Mouse (Mus musculus): ENCODE data around the gene Ccdc155.

Ccdc155 gene

DNA sequence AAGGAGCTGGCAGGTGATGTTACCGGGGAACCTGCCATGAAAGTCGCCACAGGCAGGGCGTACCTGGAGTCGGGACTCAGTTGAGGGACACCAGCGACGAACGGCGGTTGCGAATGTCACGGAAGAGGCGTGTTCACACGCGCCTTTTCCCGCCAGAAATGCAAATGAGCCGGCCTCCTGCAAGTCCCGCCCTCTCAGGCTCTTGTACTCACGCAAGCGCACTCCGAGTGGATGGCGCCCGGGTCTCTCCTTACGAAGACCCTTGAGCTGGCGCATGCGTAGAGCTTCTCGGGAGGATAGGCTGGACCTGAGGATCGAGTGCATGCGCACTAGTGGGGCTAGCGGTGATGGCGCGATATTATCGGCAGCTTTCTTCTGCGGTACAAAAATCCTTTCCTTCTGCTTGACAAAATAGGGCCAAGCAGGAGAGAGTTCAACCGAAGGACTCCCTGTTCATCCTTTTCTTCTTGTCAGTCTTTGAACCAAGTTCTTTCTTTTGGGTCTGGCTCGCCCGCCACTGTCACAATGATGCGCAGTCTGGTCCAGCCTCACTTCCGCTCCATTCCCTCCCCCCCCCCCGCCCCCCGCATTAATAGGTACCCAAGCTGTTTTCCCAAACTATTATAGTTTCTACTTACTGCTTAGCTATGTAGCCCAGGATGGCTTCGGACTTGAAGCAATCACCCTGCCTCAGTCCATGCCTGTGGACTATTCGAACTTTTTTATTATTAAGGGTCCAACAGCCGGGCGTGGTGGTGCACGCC, at the start of gene Ccdc155:
Ccdc155 (minus strand) TSS at position 513 of the 764 bp plus-strand sequence.
- DNase-seq (ENCODE audit: low spot score in 2 of 2) = peak; percentile 86 to 90

DNA sequence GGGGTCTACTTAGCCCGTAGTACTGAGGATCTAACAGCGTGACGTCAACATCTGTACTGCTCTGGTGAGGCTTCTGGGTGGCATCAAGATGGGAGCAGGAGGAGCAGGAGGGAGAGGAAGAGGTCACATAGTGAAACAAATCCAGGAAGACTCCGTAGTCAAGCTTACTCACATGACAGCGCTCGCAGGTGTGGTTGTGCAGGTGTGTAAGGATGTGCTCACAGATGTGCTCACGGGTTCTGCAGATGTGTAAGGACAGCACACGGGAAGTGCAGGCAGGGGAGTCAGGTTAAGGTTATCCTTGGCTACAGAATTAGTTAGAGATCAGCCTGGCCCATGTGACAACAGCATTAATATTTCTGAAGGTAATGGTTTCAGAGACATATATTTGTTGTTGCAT, 49.1 kb upstream of the Ccdc155 start:
- no peak for DNase-seq (ENCODE audit: low spot score in 2 of 2)

DNA sequence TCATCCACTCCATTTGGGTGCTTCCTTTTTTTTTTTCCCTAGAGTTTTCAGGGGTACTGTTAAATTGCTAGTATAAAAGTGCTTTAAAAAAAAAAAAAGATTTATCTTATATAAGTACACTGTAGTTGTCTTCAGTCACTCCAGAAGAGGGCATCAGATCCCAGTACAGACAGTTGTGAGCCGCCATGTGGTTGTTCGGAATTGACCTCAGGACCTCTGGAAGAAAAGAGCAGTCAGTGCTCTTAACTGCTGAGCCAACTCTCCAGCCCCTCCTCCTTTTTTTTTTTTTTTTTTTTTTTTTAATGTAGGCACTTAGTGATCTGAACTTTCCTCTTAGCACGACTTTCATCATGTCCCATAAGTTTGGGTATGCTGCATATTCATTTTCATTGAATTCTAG, 43.0 kb upstream of the Ccdc155 start:
- no peak for DNase-seq (ENCODE audit: low spot score in 2 of 2)

DNA sequence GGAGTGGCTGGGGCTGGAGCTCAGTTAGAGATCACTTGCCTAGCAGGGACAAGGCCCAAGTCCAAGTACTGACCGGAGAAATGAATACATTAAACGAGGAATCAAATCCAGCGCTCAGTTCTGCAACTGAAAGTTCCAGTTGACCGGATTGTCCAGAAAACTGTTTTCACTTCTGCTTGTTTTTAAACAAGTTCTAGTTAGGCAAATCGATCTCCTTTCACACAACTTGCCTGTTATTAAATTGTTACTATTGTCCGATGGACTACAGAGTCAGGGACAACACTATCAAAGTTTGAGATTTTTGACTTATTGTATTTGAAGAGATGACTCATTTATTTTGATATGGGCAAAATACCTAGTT, 36.7 kb upstream of the Ccdc155 start:
- no peak for DNase-seq (ENCODE audit: low spot score in 2 of 2)

DNA sequence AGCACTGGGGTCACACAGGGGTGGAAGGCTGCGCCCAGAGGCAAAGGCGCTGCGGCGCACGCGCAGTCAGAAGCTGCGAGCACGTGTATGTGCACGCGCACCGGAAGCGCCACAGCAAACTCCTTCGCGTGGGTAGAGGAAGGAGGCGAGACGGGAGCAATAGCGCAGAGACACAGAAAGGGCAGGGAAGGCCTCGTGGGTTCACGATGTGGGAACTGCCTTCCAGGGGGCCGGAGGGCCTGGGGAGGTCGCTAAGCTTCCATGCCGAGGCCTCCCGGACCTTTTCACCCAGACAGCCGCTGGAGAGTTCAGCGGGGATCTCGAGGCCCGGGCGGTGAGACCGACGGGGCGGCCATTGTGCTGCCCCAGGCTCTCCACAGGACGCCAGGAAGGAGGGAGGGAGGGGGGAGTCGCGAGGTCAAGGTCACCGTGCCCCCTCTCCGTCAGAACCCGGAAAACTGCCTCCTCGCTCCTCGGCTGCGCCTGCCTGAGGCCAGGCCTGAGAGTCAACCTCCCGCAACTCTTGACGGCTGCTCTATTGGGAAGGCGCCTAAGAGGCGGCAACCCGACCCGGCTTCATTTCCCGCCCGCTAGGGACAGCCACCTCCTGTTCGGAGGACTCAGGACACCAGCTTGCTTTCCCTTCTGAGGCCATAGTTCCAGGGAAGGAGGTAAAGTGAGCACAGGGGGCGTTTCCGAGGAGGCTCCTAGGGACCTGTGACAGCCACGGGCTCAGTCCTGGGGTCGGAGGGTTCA, 36.1 kb upstream of the Ccdc155 start, which contains the start of gene Slc6a16:
Slc6a16 (plus strand) TSS at position 453 of the 756 bp plus-strand sequence.
- DNase-seq (ENCODE audit: low spot score in 2 of 2) = no peak

DNA sequence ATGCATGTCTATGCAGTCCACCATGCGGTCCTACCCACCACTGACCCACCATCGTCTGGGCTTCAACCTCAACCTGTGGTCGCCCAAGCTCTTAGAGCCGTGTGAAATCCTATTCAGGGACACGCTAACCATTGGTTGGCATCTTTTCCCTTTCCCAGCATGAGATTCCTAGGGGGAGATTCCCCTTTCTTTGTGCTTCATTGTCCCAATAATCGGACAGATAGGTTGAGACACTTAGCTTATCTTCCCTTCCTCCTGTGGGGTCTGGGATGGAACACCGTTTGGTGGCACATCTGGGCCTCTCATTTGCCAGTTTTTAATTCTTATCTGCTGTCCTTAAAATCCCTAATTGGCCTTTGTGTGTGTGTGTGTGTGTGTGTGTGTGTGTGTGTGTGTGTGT, 35.4 kb upstream of the Ccdc155 start:
- no peak for DNase-seq (ENCODE audit: low spot score in 2 of 2)

DNA sequence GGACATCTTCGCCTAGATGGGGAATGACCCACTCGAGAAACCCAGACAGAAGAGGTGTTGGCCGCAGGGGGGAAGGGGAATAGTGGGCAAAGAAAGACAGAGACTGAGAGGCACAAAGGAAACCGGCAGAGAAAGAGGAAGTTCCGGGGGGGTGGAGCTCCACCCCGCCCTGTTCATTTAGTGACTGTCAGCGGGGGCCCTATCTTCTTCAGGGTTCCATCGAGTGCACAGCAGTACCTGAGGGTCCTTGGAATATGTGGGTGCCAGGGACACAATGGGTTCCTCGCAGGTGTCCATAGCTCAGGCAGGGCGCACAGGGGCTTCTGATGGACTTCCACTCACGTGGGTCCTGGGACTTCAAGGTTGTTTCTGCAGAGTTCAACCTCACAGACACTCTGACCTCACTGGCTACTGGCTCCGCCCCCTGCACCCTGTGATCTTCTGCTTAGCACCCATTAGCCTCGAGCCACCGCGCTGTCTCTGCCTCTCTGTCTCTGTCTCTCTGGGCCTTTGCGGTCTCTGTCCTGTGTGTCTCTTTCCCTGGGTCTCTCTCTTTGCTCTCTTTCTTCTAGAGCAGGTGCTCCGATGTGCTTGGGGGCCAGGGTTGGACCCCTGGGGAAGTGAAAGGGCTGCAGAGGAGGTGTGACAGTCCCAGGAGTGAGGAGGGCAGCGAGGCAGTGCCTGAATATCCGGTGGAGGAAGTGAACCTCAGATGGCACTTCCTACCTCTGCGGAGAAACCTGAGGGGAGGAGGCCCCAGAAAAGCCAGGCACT, 34.2 kb upstream of the Ccdc155 start, which contains the start of gene Cd37:
Cd37 (minus strand) TSS at position 393 of the 774 bp plus-strand sequence.
- no peak for DNase-seq (ENCODE audit: low spot score in 2 of 2)

DNA sequence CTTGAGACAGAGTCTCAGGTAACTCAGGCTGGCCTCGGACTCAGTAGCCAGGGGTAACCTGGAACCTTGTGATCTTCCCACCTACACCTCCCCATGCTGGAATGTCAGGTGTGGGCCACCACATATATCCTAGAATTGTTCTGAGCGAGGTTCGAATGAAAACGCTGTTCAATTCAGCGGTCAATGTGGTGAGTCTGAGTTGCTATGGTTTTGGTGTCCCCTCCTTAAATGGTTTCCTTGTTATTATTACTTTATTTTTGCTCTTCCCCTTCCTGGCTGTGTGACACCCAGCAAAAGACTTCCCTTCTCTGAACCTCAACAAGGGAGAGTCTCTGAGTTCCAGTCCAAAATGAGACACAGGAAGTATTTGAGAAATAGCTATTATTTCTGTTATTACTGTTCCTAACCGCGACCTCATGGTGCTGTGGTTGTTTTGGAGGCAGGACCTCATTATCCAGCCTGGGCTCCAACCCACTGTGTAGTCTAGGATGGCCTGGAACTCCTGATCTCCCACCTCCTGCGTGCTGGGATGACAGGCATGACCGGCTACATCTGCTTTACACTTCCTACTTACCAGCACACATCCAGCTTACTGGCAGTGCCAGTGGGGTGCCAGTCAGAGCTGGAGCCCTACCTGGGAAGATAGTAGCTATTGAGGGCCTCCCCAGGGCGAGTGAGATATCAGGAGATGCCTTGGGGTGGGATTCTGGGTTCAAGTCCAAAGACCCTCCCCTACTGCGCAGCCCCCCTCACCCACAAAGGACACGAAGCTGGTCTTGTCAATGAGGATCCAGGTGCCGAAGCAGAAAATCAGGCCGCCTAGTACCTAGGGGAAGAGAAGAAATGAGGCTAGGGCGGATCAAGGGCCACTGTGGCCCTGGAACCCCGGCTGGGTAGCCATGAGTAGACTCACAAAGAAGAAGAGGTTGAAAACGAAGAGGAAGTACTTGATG, 33.3 kb upstream of the Ccdc155 start:
- DNase-seq (ENCODE audit: low spot score in 2 of 2) = no peak

DNA sequence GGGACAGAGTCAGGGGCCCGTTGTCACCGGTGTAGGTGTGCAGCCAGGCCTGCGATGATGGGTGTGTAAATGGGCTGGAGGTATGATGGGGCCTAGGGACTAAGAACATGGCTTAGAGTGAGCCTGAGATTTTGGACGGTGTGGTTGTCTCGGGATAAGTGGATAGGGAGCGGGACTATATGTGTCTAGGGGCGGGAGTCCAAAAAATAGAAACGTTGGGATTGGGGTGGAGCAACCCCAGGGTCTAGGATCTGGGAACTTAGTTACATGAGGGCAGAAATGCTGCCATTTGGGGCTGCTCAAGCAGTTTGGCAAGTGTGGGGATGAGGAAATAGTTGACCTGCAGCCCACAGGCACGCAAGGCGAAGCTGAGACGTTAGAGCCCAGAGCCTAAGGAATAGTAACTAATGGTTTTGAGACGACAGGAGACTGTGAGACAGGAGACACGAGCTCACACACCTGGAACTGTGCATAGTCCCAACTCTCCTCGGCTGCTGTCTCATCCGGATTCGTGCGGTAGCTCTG, 31.0 kb upstream of the Ccdc155 start:
- no peak for DNase-seq (ENCODE audit: low spot score in 2 of 2)

DNA sequence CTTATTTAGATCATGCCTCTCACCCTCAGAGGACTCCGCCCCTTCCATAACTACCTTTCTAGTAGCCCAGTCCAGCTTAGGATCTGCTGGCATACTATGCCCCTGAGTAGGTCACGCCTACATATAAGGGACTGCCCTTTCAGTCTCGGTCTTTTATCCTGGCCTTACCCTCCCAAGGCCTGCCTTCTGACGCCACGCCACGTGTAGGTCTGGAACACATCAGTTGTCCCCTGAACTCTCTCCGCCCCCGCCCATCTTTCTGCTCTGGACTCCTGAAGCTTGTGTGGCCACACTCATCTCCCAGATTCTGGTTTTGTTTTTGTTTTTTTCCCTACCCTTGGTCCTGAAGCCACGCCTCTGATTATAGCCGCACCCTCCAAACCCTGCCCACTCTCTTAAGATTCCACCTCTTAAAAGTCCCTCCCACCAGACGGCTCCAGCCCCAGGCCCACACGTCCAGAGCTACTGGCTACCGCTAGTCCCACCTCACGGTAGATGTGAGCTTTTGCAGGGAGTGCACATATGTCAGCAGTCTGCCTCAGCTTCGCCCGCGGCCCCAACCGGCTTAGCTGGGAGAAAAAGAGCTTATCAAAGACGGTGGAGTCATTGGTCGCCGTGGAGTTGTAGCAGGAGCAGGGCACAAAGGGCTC, 30.4 kb upstream of the Ccdc155 start:
- peak; percentile 62 to 63 for DNase-seq (ENCODE audit: low spot score in 2 of 2)

DNA sequence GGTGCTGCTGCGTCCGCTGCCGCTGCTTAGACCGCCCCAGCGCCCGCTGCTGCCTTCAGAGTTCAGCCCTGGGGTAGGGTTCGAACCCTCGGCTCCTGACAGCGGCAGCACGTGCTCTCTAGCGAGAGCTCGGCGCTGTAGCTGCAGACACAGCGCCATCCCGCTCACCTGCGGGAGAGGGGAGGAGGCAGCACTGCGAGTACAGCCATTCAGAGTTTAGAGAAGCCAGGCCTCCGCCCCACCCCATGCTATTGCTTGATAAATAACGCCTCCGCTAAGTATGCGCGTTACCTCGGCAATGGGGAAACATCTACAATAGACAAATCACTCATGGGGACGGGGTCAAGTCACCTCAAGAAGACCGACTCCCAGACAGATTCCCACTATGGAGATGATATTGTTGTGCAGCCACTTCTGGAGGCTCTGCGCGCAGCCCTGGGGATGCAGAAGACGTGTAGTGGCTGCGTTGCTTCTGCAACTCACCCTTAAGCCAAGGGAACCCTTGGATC, 29.7 kb upstream of the Ccdc155 start:
- no peak for DNase-seq (ENCODE audit: low spot score in 2 of 2)

DNA sequence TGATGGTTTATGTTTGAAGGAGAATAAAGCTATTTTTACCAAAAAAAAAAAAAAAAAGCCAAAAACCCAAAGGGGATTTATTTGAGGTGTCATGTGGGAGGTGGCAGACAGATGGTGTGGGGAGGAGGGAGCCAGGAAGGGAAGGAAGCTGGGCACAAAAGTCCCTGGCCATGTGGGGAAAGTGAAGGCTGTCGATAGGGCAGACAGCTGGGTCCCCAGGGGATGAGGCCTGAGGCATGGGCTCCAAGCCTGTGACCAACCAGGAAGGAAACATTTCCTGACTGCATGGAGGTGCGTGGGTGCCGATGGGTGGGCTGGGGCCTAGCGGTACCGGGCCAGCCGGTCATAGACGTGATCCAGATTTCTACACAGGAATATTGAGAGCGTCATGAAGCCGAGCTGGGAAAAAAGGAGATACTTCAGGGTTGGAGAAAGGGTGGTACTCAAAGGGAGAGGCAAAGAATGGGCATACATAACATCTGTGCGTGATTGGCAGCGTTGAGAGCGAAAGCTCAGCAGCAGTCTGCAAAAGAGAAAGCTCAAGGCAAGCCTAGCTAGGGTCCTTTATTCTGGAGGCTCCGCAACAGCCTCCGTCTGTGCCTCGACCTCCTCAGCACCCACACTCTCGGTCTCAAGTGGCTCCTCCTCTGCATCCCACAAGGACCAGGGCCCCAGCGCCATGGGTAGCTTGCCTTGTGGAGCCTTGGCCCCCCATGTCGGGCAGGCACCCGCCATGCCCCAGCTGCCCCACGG, 29.1 kb upstream of the Ccdc155 start:
- no peak for DNase-seq (ENCODE audit: low spot score in 2 of 2)

DNA sequence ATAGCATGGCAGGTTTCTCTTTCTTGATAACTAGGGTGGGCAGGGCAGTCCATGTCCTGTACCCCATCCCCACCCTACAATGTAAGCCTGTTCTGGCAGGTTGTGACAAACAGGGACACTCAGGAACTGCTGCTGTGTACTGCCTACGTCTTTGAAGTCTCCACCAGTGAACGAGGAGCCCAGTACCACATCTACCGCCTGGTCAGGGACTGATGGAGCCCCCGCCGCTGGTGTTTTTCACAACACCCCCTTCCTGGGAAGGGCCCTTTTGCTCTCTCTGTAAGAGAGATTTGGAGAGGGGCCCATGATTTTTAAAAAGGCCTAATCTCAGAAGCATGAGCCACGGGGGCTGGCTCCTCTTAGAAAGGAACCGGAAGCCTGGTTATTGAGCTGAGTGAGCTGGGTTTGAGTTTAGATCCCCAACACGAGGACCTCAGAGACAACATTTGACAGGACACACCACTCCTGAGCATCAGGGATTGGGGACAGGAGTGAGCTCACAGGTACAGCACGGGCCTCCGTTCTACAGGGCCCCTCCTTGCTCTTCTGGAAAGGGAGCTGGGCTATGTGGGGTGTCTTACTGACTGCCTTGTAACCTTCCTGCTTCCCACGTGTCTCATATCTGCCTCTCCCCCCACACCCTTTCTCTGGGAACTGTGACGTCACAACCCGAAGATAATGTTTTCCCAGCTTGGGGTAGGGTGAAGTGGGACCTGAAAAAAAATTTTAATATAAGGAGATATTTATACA, 28.2 kb upstream of the Ccdc155 start:
- no peak for DNase-seq (ENCODE audit: low spot score in 2 of 2)

DNA sequence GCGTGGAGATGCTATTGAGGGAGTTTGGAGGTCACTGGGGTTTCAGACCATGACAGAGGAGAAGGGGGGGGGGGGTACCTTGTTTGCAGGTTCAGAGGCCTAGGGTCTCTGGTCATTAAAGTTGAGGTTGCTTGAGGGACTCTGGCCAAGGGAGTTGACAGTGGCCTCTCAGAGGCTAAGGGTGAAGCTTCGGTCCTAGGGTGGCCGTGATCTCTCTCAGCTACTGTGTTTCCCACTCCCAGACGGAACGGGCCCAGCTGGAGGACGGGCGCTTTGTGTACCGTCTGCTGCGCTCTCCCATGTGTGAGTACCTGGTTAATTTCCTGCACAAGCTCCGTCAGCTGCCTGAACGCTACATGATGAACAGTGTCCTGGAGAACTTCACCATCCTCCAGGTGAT, 27.2 kb upstream of the Ccdc155 start:
- DNase-seq (ENCODE audit: low spot score in 2 of 2) = no peak

DNA sequence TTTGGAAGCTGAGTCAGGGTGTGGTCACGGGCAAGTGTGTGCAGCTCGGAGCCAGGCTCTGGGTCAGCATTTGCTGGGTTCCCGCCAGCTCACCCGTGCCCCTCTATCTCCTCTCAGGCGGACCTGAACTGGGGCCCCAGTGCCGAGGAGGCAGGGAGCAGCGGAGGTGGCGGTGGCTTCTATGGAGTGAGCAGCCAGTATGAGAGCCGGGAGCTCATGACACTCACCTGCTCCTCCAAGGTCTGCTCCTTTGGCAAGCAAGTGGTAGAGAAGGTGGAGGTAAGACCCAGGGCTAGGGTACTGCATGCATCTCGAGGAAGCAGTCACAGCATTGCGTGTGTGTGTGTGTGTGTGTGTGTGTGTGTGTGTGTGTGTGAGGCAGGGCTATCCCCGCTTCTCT, 26.5 kb upstream of the Ccdc155 start:
- no peak for DNase-seq (ENCODE audit: low spot score in 2 of 2)

DNA sequence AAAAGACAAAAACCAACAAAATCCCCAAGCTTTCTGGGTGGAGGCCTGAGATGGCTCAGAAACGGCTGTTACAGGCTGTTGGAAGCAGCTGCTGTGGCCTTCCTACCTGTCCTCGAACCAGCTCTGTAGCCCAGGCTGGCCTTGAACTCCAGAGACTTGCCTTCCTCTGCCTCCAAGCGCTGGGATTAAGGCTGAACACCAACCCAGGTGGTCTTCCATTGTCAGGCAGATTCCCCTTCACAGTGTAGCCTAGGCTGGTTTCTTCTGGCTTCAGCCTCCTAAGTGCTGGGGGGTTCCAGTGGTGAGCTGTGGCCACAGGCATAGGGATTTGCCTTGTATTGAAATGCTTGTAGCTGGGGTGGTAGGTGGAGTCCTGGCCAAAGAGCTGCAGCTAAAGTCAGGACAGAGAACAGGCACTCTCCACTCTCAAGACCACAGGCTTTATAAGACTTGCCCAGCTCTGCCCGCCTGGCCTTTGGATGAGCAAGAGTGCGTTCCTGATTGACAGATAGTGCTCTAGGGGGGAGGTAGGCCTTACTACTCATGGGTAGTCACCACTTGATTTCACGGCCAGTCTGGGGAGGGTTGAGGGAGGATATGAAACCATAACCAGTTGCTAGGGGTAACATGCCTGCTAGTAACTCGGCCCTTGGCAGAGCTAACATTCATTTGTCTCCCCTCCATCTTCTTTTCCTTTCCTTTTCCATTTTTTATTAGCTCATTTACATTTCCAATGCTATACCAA, 24.9 kb upstream of the Ccdc155 start:
- no peak for DNase-seq (ENCODE audit: low spot score in 2 of 2)

DNA sequence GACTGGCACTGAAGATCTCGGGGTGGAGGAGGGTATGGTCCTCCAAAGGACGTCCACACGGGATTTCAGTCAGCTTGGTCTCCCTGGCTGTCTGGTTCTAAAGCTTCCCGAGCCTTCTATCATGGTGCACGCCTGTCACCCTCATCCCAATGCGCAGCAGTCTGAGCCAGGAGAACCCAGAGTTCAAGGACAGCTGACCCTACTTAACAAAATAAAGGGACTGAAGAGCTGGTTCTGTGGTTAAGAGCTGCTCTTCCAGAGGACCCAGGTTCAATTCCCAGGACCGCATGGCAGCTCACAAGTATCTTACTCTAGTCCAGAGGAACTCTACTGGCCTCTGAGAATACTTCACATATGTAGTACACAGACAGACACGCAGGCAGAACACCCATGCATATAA, 24.4 kb upstream of the Ccdc155 start:
- no peak for DNase-seq (ENCODE audit: low spot score in 2 of 2)

DNA sequence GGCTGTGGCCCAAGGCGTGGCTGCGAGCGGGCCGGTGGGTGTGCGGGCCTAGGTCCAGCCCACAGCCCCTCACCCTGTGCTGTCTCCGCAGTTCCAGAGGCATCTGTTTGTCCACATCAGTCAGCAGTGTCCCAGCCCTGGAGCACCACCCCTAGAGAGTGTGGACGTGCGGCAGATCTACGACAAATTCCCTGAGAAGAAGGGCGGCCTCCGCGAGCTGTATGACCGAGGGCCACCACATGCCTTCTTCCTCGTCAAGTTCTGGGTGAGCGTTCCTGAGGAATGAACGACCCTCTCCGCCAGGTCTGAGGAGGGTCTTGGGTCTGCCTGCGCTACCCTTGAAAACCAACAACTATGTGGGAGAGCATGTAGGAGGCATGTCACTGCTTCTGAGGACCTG, 23.9 kb upstream of the Ccdc155 start:
- DNase-seq (ENCODE audit: low spot score in 2 of 2) = no peak

All from heart, adult 9 months (tissue).